Mouse (Mus musculus): ENCODE measurements around the gene Ccdc85c. TPM values are rescaled to one million over a fixed set of nuclear protein-coding genes. Genes with fewer than 3 reads are reported as not detected.

The Ccdc85c gene
- total RNA-seq, 4 experiments from 2014 or later: 38.2 to 46.2 (median 40.0) TPM

DNA sequence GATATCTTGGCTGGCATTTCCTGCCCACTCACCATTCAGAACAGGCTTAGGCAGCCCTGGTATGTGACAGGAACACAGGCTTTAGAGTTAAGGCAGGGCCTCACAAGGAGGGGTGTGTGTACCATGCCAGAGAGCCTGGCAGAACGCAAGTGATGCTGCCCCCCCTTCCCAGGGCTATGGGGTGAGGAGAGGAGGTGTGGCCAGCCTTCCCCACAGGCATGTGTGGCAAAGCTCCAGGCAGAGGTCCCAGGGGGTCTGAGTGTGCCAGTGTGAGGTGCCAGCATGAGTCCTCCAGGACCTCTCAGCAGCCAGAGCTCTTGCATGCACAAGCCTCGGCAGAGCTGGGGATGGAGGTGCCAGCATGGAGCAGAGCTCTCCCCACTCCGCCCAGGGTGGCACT is 19.4 kb upstream of the Ccdc85c start:
- DNase-seq (ENCODE audit: low spot score): no peak

DNA sequence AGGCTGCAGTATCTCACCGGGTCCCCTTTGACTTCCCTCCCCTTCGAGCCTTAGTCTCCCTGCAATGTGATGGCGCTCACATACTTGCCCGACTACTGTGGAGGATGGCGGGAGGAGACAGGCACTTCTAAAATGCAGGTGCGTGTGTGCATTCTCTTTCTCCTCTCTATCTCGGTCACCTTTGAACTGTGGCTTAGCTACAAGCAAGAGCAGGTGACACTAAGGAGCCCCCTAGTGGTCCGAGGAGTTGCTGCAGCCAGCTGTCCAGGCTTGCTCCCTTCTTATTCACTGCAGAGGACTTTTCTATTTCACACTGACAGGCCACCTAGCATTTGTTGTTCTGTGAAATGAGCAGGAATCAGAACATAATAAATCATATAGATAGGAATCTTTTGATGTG is 17.7 kb upstream of the Ccdc85c start:
- no peak for DNase-seq (ENCODE audit: low spot score)

DNA sequence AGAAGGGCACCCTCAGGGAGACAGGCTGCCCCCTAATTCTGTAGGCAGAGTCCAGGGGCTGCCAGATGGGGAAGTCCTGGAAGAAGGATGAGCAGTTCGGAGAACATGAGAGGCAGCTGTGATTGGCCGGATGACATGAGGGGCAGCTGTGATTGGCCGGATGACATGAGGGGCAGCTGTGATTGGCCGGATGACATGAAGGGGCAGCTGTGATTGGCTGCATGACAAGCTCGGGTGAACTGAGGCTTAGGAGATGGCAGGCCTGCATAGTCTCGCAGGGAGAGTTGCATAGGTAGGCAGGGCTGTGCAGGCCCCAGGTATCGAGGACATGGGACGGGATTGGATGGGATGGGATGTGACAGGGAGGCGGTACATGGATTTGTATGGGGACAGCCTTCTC is 17.2 kb upstream of the Ccdc85c start:
- no peak for DNase-seq (ENCODE audit: low spot score)

DNA sequence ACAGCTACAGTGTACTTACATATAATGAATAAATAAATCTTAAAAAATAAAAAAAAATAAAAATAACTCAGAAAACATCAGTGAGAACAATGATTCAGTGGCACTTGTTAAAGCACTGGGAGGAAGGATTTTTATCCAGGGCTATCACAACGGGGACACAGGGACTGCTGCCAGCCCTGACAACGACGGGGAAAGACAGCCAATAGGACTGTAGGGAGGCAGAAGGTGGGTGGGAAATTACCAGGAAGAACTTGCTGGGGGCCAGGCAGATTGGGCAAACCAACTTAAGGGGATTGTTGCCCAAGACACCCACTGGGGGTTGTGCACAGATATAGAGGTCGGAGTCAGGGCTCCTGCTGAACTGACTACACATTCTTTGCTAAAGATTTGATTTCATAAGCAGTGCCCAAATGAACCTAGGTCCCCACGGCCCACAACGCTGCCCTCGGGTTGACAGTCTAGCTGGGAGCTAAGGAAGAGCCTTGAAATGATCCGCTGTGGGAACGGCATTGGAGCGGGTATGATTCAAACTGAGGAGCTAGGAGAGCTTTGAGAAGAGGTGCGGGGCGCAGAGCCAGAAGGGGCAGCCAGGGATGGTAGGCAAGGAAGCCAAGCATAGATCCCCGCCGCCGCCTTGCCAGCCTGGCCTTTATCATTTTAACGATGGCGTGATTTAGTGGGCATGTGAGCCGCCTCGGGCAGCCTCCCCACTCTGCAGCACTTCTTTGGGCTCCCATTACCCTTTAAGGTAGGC is 13.1 kb upstream of the Ccdc85c start:
- no peak for DNase-seq (ENCODE audit: low spot score)

DNA sequence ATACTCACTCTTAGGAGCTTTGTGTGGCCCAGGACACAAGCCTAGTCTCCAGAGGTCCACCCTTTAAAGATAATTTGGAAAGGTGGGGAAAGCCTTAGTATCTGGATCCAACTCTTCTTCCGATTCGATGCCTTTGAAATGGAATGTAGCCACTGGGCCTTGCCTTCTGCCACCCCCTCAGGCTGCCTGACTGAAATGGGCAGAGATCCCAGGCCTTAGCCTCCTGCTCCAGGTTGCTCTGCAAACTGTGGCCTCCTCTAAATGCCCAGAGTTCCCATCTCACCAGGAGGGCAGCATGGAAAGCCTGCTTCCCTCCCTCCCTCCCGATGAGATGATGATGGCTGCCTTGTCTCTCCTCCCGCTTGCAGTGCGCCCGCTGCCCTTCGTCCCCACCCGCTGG is 11.8 kb upstream of the Ccdc85c start:
- no peak for DNase-seq (ENCODE audit: low spot score)

DNA sequence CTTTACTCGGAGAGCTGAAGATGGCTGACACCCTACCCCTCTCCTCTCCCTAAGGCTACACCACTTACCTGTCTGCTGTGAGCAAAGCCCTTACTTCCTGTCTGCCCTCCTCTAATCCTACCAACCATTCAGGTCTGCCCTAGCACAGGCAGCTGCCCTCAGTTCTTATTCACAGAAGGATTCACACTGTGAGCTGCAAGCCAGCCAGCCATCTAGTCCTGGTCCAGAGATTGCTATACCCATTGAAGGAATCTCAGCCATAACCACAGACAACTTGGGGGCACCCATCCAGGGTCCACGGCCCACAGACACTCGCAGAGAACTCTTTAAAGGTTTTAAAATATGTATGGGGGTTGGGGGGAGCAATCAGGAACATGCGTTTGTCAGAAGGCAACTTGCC is 11.2 kb upstream of the Ccdc85c start:
- DNase-seq (ENCODE audit: low spot score): no peak

DNA sequence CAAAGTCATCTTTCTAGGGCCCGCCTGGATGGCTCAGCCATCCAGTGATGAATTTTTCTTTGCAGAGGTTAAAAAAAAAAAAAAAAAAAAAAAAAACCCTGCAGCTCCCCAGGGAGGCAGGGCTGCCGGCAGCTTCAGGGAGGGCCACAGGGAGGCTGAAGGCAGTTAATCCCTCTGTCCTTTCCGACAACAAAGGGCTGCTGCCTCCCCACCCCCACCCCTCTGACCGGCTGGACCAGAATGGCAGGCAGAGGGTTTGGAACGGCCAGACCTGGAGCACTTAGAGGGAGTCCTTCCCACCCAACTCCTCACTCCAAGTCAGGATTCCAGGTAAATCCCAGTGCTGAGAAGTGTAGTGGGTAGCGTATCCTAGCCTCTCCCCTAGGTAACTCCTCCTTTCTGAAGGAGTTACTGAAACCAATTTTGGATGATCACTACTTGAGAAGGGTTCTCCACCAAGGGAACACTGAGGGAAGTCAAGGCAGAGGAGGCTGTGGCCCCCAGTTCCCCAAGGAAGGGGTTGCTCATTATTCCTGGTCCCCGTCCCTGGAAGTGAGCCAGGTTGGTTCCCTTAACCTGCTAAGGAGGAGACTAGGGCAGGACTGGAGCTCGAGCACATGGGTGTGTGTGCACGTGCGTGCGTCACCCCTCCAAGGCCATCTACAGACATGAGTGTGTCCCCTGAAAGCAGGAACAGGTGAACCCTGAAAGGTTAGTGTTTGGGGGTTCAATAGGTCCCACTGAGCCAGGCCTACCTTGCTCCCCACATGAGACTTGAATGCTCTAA is 10.2 kb upstream of the Ccdc85c start:
- DNase-seq (ENCODE audit: low spot score): no peak

DNA sequence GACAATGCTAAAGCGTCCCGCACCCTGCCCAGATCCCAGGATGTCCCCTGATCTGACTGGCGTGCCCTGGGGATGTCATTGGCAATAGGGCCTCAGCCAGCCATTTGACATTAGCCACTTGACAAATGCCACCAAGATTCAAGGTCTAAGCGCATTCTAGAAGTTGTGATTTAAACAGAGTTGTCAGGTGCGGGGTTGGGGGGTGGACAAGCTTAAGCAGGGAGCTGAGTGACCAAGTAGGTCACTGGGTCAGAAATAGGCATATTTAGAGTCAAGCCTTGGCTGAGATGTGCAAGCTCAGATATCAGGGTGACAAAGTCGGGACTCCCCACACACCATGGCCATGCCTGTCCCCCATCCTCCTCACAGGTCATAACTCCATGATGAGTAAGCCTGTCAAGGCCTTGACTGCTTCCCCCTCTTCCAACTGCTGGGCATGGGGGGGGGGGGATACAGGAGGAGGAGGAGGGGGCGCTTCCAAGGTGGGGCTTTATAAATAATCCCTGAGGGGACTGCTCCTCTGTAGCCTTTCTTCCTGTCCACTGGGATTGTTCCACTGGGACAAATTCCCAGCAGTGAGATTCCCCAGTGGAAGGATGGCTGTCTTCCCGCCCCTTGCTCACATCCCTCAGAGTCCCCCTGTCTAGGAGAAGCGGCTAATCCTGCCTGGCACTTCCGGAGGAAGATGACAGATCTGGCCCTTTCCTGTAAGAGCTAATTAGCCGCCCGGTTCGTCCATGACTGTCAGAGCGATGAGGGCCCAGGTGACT is 9.4 kb upstream of the Ccdc85c start:
- DNase-seq (ENCODE audit: low spot score): no peak

DNA sequence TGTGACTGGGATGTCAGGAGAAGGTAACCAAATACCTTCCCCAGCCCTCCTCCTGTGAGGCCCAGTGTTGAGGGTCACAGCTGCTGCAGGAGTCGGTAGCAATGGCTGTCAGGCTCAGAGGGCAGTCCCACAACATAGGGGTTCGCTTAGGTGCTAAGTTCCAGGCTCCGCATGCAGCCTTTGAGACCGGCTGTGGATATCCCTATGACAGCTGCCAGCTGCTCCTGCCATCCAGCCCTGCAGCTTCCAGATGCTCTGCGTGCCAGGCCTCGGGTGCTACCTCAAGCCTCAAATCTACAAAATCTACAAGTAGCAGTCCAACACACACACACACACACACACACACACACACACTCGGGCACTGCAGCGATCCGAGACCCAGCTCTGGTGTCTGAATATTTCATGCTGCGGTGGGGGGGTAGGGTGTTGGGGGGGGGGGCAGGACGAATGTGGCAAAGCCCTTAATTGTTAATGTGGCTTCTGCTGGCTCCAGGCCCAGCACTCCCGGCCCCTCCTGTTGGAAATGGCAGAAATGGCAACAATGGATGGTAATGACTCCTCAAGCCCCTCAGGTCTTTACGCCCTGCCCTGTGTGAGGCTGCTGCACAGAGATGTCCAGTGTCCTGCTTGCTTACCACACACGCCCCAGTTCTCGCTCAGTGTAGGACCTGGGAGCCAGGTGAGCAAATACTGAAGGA is 3.1 kb upstream of the Ccdc85c start:
- no peak for DNase-seq (ENCODE audit: low spot score)

DNA sequence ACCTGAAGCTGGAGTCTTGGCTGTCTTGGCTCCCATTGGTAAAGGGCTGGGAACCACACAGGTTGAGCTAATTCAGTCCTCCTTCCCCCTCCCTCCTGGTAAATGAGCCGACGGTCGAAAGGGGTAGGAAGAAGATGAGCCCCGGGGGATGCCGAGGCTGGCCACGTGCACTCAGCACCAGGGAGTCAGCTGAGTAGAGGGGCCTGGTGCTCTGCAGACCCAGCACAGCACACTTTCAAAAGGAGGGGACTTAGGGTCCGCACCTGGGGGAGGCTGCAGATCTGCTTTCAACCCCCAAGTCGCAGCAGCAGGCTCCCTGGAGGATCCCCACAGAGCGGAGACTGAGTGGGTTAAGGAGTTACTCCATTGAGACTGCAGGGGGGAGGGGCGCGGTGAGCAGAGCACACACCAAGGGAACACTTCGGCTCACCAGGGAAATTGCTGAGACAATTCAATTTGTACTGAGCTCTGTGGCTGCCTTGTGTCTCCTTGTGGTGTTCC is 2.2 kb upstream of the Ccdc85c start:
- no peak for DNase-seq (ENCODE audit: low spot score)

DNA sequence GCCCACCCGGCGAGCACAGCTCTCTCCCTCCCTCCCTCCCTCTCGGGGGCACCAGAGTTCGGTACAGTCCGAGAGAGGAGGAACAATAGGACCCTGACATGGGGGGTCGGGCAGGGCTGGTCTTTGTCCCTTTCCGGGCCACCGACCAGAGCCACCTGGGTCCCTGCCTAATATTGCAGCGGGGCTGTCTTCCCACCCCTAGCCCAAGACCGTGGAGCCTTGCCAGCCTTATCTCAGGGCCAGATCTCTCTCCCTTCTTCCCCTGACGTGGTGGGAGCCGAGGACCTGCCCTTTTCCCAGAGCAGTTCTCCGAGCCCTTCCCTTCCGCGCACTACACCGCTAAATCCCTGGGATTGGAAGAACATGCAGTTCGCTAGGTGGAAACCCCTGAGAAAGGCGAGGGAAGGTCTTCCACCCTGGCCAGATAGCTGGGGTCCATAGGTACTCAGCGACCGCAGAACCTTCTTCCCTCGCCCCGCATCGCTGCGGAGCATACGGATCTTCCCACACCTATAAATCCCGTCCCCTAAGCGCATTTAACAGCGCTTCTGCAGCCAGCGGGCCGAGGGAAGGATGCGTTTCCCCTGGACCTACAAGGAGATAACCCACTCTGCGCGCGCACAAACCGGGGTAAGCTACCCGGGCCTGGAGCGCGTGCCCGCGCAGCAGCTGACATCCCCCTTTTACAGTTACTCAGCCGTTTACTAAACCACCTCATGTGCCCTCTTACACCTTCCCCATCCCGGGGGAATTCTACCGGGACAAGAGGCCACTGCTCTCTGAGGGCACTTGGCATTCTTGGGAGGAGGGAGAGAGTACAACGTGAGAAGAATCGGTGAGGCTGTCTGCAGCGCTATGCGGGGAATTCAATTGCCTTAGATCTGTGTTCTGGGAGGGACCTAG is 946 bp upstream of the Ccdc85c start:
- no peak for DNase-seq (ENCODE audit: low spot score)

DNA sequence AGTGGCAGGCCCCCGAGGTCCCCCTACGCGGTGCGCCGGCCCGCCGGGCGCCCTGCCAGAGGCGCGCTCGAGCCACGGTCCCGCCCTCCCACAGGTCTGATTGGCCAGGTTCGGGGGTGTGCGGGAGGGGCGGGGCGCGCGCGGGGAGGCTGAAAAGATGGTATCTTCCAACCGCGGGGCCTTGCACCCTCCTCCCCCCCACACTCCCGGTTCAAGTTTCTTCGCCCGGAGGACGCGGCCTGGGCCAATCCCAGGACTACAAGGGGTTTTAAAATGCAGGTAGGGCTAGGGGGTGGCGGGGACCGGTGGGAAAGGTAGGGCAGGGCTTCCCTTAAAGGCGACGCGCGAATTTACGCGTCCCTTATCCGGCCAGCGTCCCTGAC is 274 bp upstream of the Ccdc85c start:
- DNase-seq (ENCODE audit: low spot score): peak; percentile 94

DNA sequence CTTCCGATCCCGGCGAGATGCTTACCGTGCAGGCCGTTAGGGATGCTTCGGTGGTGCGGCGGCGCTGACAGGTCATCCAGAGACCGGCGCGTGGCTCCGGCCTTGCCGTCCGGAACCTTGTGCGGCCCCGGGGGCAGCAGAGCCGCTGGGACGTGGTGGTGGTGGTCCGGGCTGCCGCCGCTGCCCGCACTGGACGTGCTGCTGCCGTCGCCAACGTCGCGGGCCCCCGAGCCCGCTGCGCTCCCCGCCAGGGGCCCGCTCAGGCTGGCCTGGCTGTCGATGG is 971 bp downstream of the Ccdc85c start:
- DNase-seq (ENCODE audit: low spot score): no peak

DNA sequence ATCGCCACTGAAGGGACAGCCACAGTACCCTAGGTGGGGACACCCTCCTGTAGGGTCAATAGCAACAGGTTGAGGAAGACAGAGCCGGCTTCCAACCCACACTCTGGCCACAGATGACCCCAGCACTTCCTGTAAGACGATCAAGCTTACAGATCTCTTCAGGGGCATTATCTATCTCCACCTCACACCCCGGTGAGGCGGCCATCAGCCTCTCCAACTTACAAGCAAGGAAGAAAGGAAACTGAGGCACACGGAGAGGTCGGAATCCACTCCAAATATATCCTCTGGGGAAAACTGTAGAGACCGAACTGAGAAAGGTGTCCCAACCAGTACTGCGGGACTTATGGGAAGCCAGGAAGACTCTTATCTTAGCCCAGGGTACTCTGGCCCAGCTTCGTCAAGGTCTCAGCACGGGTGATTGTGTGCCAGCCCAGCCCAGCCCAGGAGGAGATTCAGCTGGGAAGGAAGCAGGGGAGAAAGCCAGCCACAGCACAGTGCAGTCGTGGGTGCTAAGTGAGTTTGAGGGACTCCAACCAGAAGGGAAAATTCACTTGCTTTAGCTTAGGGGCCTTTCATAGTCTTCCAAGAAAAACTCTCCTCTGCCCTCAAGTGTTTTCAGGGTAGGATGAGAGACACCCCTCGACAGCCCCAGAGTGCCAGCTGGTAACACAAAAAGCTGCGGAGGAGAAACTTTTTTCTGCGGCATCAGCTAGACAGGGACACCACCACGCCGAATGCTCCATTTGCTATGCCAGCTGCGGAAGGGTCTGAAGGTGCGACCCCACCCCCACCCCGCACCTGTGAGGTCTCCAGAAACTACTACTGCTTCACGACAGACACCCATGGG is 1.5 kb downstream of the Ccdc85c start:
- no peak for DNase-seq (ENCODE audit: low spot score)

DNA sequence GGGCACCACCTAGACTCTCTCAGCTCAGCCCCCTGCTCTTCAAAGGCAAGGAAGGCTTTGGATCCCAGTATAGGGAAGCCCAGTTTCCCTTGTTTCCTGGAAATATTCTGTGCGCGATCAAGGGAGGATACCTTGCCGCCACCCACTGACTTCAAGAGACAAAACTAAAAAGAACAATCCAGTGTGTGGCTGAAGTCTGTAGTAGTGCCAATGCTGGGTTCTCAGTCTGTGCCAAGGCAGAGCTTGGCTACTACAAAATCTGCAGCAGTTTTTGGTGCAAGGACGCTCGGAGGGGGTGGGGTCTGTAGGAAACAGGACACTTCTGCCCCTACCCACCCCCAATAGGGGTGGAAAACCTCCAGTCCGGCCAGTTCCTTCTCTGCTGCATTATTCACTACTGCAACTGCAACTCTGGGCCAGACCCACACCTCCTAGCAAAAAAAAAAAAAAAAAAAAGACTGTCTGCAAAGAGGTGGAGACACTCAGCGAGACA is 3.0 kb downstream of the Ccdc85c start:
- no peak for DNase-seq (ENCODE audit: low spot score)

DNA sequence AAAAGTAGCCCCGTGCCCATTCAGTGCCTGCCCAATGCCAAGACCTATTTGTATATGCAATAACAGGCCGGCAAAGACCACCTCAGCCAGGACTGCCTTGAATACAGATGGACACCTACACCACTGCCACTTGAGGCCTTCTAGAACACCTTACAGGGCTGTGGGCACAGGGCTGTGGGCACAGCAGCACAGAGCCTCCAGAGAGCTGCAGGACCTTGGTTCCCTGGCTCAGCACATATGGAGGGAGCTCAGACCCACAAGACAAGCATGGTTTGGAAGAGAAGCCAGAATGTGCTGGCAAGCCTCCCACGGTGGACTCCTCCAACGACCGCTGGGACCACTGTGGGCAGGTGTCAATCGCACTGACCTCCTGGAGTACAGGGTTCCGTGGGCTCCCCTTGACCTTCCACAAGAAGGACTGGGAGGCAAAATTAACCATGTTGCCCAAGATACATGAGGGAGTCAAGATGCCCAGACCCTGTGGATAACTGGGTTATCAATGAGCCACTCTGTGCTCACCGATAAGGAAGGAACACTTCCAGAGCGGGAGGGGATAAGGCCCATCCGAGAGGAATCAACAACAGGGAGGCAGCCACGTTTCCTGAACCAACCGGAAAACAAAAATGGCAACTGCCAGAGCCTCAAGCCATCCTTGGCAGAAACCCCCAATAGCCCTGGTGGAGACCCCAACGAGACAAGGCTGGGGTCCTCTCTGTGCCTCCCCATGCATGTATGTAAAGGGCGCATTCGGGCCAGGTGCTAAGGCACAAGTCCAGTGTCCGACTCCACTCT is 3.7 kb downstream of the Ccdc85c start:
- no peak for DNase-seq (ENCODE audit: low spot score)

DNA sequence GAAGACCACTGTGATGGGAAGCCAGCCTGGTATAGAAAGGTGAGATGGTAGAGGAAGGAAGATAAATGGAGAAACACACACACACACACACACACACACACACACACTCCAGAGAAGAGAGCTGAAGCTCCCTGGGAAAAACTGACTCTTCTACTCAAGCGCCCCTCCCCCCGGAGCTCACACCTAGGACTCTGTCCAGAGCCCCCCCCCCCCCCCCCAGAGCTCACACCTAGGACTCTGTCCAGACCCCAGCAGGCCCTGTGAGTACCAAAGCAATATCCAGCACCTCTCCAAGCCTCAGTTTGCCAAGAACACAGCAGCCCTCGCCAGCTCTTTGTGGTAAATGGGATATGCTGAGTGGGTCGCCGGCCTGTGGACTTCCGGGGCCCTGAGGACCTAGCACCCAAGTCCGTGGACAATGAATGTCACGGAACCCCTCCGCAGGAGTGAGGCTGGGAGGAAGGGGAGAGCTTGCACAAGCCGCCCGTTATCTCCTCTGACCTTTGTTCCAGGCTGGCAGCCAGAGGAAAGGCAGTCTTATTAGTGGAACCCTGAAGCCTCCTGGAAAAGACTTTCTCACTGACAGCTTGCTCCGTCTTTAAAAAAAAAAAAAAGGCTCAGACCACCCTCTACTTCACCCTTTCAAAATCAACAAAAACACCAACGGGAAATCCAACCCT is 4.8 kb downstream of the Ccdc85c start:
- DNase-seq (ENCODE audit: low spot score): no peak

DNA sequence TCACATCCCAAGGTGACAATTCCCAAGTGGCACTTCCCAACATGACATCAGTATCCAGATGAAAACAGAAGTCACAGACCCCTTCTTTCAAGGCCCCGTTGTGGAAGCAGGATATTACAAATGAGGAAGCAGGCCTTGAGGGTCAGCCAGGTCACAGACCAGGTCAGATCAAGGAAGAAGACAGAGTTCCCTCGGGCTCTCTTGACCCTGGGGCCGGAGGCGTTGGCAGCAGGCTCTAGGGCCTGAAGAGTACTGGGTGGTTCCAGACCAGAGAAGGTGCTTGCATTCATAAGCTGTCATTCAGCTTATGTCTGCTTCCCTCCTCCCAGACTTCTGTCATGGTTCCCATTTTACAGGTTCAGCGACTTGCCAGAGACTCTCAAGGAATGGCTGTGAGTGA is 5.5 kb downstream of the Ccdc85c start:
- no peak for DNase-seq (ENCODE audit: low spot score)

Measured in heart, adult 8-10 months (tissue).